Mouse (Mus musculus): ENCODE results near the gene Shisa7. TPM values are rescaled to one million over a fixed set of nuclear protein-coding genes. Genes with fewer than 3 reads are reported as not detected.
A peak's percentile ranks its signal among the peaks of the same experiment; 100 is the strongest.

Gene Shisa7
- polyA plus RNA-seq, 1 experiment from 2014 or later, result 0.52 TPM

GRCm38 (mm10) chr7:4844917-4845309 is 417 bp upstream of the Shisa7 start:
- H3K9me3 ChIP-seq, result no peaks in the 10 kb centered on the region
- peak; percentile 57; the same call in 1 of the 2 replicates for ATAC-seq (ENCODE audit: insufficient number of reproducible peaks, insufficient read depth, low FRiP score, low TSS enrichment)
- peaks cover 64% of the 10 kb centered on the region for H3K27me3 ChIP-seq
- H3K27ac ChIP-seq, result no peak overlapping the region
- no peaks in the 10 kb centered on the region for H3K36me3 ChIP-seq
- H3K4me2 ChIP-seq (replicated peaks), result peak overlapping the region; percentile 92
- peak overlapping the region; percentile 40 for H3K9ac ChIP-seq
- H3K4me1 ChIP-seq, result peaks cover 21% of the 10 kb centered on the region
- peak overlapping the region; percentile 44 for H3K4me3 ChIP-seq
- WGBS, result under 1% methylated on average over 13 of the region's 13 CpGs

GRCm38 (mm10) chr7:4843604-4844244 is 772 bp downstream of the Shisa7 start:
- Histone ChIP-seq H3K4me1 (peaks cover 21% of the 10 kb centered on the region), H3K4me3 (peak overlapping the region; percentile 44), H3K9ac (peak overlapping the region; percentile 40), H3K36me3 (no peaks in the 10 kb centered on the region), H3K27me3 (peaks cover 73% of the 10 kb centered on the region), H3K27ac (no peak overlapping the region), H3K4me2 (replicated peaks) (peak overlapping the region; percentile 92), H3K9me3 (no peaks in the 10 kb centered on the region)
- ATAC-seq (ENCODE audit: insufficient number of reproducible peaks, insufficient read depth, low FRiP score, low TSS enrichment), result no peak
- WGBS, result under 1% methylated on average over 33 of the region's 34 CpGs

GRCm38 (mm10) chr7:4842634-4843131 is 1.8 kb downstream of the Shisa7 start:
- ATAC-seq (ENCODE audit: insufficient number of reproducible peaks, insufficient read depth, low FRiP score, low TSS enrichment), result peak; percentile 71
- no peak overlapping the region for H3K27ac ChIP-seq
- H3K9ac ChIP-seq, result no peak overlapping the region
- H3K4me3 ChIP-seq, result peak overlapping the region; percentile 12
- peak overlapping the region; percentile 92 for H3K4me2 ChIP-seq (replicated peaks)
- H3K4me1 ChIP-seq, result peaks cover 21% of the 10 kb centered on the region
- H3K27me3 ChIP-seq, result peaks cover 81% of the 10 kb centered on the region
- 1% methylated on average over 16 of the region's 16 CpGs for WGBS
- H3K36me3 ChIP-seq, result no peaks in the 10 kb centered on the region
- no peaks in the 10 kb centered on the region for H3K9me3 ChIP-seq

GRCm38 (mm10) chr7:4842077-4842476 is 2.4 kb downstream of the Shisa7 start:
- H3K9me3 ChIP-seq, result no peaks in the 10 kb centered on the region
- peaks cover 86% of the 10 kb centered on the region for H3K27me3 ChIP-seq
- peak overlapping the region; percentile 92 for H3K4me2 ChIP-seq (replicated peaks)
- no peak overlapping the region for H3K9ac ChIP-seq
- no peak overlapping the region for H3K4me3 ChIP-seq
- ATAC-seq (ENCODE audit: insufficient number of reproducible peaks, insufficient read depth, low FRiP score, low TSS enrichment), result peak; percentile 18; the same call in 1 of the 2 replicates
- 51% methylated on average over 5 of the region's 5 CpGs for WGBS
- no peaks in the 10 kb centered on the region for H3K36me3 ChIP-seq
- H3K27ac ChIP-seq, result no peak overlapping the region
- peaks cover 21% of the 10 kb centered on the region for H3K4me1 ChIP-seq

- Histone ChIP-seq H3K4me1 (peaks cover 13% of the 10 kb centered on the region), H3K27me3 (peaks cover 83% of the 10 kb centered on the region), H3K9me3 (no peaks in the 10 kb centered on the region), H3K4me2 (replicated peaks) (no peak overlapping the region), H3K9ac (no peak overlapping the region), H3K4me3 (no peak overlapping the region), H3K36me3 (no peaks in the 10 kb centered on the region), H3K27ac (no peak overlapping the region)
- ATAC-seq (ENCODE audit: insufficient number of reproducible peaks, insufficient read depth, low FRiP score, low TSS enrichment), result no peak
- 18% methylated on average over 1 of the region's 1 CpGs for WGBS
These were observed 6.9 kb downstream of the Shisa7 start for GRCm38 (mm10) chr7:4837639-4838038.

GRCm38 (mm10) chr7:4836351-4836792 is 8.1 kb downstream of the Shisa7 start:
- Histone ChIP-seq H3K4me3 (peak overlapping the region; percentile 45), H3K27ac (no peak overlapping the region), H3K27me3 (peaks cover 78% of the 10 kb centered on the region), H3K9ac (peak overlapping the region; percentile 54), H3K36me3 (no peaks in the 10 kb centered on the region), H3K4me1 (peaks cover 7% of the 10 kb centered on the region), H3K9me3 (no peaks in the 10 kb centered on the region), H3K4me2 (replicated peaks) (peak overlapping the region; percentile 84)
- peak; percentile 70 for ATAC-seq (ENCODE audit: insufficient number of reproducible peaks, insufficient read depth, low FRiP score, low TSS enrichment)
- under 1% methylated on average over 51 of the region's 51 CpGs for WGBS

GRCm38 (mm10) chr7:4835631-4836327 is 8.7 kb downstream of the Shisa7 start:
- Histone ChIP-seq H3K4me3 (peak overlapping the region; percentile 45), H3K36me3 (no peaks in the 10 kb centered on the region), H3K4me2 (replicated peaks) (peak overlapping the region; percentile 84), H3K9me3 (no peaks in the 10 kb centered on the region), H3K4me1 (peaks cover 7% of the 10 kb centered on the region), H3K27ac (no peak overlapping the region), H3K9ac (peak overlapping the region; percentile 54; the same call in 1 of the 2 replicates), H3K27me3 (peaks cover 80% of the 10 kb centered on the region)
- ATAC-seq (ENCODE audit: insufficient number of reproducible peaks, insufficient read depth, low FRiP score, low TSS enrichment), result no peak; the same call in 1 of the 2 replicates
- 7% methylated on average over 34 of the region's 34 CpGs for WGBS

GRCm38 (mm10) chr7:4830476-4830875 is 14.0 kb downstream of the Shisa7 start:
- no peaks in the 10 kb centered on the region for H3K36me3 ChIP-seq
- H3K9ac ChIP-seq, result no peak overlapping the region
- no peak overlapping the region for H3K27ac ChIP-seq
- H3K27me3 ChIP-seq, result peaks cover 47% of the 10 kb centered on the region
- no peak overlapping the region for H3K4me3 ChIP-seq
- no peaks in the 10 kb centered on the region for H3K9me3 ChIP-seq
- H3K4me2 ChIP-seq (replicated peaks), result no peak overlapping the region
- 5% methylated on average over 12 of the region's 12 CpGs for WGBS
- no peak for ATAC-seq (ENCODE audit: insufficient number of reproducible peaks, insufficient read depth, low FRiP score, low TSS enrichment)
- no peaks in the 10 kb centered on the region for H3K4me1 ChIP-seq

- peaks cover 10% of the 10 kb centered on the region for H3K27me3 ChIP-seq
- H3K27ac ChIP-seq, result no peak overlapping the region
- H3K4me2 ChIP-seq (replicated peaks), result no peak overlapping the region
- ATAC-seq (ENCODE audit: insufficient number of reproducible peaks, insufficient read depth, low FRiP score, low TSS enrichment), result no peak
- no peaks in the 10 kb centered on the region for H3K36me3 ChIP-seq
- 50% methylated on average over 4 of the region's 4 CpGs for WGBS
- peaks cover 8% of the 10 kb centered on the region; the same call in 1 of the 2 replicates for H3K4me1 ChIP-seq
- no peak overlapping the region for H3K4me3 ChIP-seq
- H3K9ac ChIP-seq, result no peak overlapping the region
- H3K9me3 ChIP-seq, result no peaks in the 10 kb centered on the region
These were observed 19.1 kb downstream of the Shisa7 start for GRCm38 (mm10) chr7:4825365-4825764.

- Histone ChIP-seq H3K27ac (no peak overlapping the region), H3K4me3 (no peak overlapping the region), H3K9ac (no peak overlapping the region), H3K36me3 (no peaks in the 10 kb centered on the region), H3K9me3 (no peaks in the 10 kb centered on the region), H3K4me1 (peaks cover 8% of the 10 kb centered on the region; the same call in 1 of the 2 replicates), H3K27me3 (no peaks in the 10 kb centered on the region), H3K4me2 (replicated peaks) (no peak overlapping the region)
- WGBS, result 58% methylated on average over 6 of the region's 6 CpGs
- no peak for ATAC-seq (ENCODE audit: insufficient number of reproducible peaks, insufficient read depth, low FRiP score, low TSS enrichment)
These were observed 22.2 kb downstream of the Shisa7 start for GRCm38 (mm10) chr7:4822162-4822907.

- peaks cover 8% of the 10 kb centered on the region; the same call in 1 of the 2 replicates for H3K4me1 ChIP-seq
- no peaks in the 10 kb centered on the region for H3K36me3 ChIP-seq
- no peak overlapping the region for H3K9ac ChIP-seq
- H3K9me3 ChIP-seq, result no peaks in the 10 kb centered on the region
- no peak overlapping the region for H3K27ac ChIP-seq
- H3K4me2 ChIP-seq (replicated peaks), result no peak overlapping the region
- 77% methylated on average over 4 of the region's 4 CpGs for whole genome bisulfite sequencing
- no peak for ATAC-seq (ENCODE audit: insufficient number of reproducible peaks, insufficient read depth, low FRiP score, low TSS enrichment)
- H3K27me3 ChIP-seq, result no peaks in the 10 kb centered on the region
- no peak overlapping the region for H3K4me3 ChIP-seq
These were observed 22.8 kb downstream of the Shisa7 start for GRCm38 (mm10) chr7:4821690-4822089.

All from embryonic facial prominence, embryonic 12.5 days (tissue).